Mouse (Mus musculus): ENCODE data around the gene Ankrd65.

Ankrd65 gene

GRCm38 (mm10) chr4:155811929-155812664 lies 21.9 kb downstream of the Ankrd65 start, which contains the start of gene Ccnl2:
TSS of gene Ccnl2 (plus strand) at chr4:155812489.
- in situ Hi-C loops (cut with MboI, MseI) = no loop called here

DNA sequence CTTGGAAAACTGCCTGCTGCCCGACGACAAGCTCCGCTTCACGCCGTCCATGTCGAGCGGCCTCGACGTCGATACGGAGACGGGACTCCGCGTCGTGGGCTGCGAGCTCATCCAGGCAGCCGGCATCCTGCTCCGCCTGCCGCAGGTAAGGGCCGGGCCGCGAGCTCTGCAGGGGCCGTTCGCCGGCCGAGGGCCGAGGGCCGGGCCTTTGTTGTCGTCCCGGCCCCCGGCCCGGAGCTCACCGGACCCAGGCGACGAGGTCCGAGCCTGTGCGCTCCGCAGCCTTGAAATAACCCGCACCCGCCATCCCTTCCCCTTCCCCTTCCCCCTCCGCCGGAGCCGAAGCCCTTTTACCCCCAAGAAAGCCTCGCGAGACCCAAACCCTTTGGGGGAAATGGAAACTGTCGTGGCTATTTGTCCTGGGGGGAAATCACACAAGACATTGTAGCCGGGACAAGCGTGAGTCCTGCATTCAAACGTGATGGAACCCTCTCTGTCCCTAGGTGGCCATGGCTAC lies 22.5 kb downstream of the Ankrd65 start:
- in situ Hi-C loops (cut with MboI, MseI) = no loop called here

DNA sequence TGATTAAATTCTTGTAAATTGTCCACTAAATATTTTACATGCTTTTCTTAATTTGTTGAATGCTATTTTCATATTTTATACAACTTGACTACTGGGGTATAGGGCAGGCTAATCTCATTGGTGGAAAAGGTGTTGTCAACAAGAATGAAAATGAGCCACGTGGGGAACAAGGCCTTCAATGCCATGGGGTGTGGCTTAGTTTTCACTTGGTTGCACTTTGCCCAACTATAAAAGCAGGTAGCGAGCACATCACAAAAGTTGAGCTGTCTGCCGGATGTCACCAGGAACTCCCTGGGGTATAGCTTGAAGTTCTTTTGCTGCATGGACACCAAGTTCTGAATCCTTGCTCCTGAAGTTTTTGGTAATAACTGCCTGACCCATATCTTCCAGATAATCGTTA lies 27.3 kb downstream of the Ankrd65 start:
- in situ Hi-C loops (cut with MboI, MseI) = no loop called here

- in situ Hi-C loops (cut with MboI, MseI) = no loop called here
Observed at GRCm38 (mm10) chr4:155821025-155821424, 30.8 kb downstream of the Ankrd65 start.

DNA sequence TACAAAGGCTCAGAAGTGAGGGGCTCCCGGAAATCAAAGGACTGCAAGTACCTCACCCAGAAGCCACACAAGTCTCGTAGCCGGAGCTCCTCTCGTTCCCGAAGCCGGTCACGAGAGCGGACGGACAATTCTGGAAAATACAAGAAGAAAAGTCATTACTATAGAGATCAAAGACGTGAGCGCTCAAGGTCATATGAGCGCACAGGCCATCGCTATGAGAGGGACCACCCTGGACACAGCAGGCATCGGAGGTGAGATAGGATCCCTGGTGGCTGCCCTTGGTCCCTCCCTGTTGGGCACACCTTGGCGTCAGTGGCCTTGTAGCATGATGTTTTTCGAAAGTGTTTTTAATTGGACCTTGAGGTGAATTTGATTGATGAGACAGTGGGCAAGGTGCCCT lies 33.2 kb downstream of the Ankrd65 start:
- in situ Hi-C loops (cut with MboI, MseI) = no loop called here

DNA sequence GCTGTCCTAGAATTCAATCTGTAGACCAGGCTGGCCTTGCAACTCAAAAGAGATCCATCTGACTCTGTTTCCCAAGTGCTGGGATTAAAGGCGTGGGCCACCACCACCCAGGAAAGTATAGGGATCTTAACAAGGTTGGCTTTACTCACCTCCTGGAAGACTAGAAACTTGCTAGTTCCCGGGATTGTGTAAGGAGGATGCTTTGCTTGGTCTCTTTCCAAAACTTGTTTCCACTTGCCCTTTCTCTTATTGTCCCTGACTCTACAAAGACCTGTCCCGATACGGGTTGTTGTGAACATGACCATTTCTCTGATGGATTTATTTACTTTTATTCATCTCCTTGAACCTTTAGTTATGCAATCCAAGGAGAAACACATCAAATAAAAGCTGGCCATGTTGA lies 39.6 kb downstream of the Ankrd65 start:
- in situ Hi-C loops (cut with MboI, MseI) = no loop called here

- in situ Hi-C loops (cut with MboI, MseI) = no loop called here
Observed at GRCm38 (mm10) chr4:155830596-155830995, 40.4 kb downstream of the Ankrd65 start.

DNA sequence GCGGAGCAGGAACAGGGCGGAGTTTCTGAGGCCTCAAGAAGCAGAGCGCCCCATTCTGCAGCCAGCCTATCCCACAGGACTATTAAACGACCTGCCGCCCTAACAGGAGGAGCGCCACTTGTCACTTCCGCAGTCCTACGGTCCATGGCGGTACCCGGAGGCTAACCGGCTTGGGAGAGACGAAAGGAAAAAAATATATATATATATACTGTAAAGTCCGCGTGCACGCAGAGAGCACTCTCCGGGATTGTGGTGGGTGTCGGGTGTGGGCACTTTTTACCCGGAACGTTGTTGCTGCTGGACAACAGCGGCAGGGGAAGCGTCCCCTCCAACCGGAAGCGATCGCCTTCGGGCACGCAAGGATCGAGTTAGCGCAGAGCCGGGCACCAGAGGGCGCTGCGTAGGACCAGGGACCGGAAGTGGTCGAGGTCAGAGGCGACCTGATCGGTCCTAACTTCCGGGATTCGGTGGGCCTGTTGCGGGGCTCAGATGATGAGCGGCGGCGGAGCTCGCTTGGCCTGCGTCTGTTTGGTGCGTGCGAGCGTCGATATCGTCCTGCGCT lies 41.0 kb downstream of the Ankrd65 start, which contains the start of gene Aurkaip1:
Gene Aurkaip1, plus strand, starts transcription at position 68 of the 562 bp plus-strand sequence.
- in situ Hi-C loops (cut with MboI, MseI) = no loop called here

GRCm38 (mm10) chr4:155831831-155832230 lies 41.6 kb downstream of the Ankrd65 start:
- in situ Hi-C loops (cut with MboI, MseI) = no loop called here

DNA sequence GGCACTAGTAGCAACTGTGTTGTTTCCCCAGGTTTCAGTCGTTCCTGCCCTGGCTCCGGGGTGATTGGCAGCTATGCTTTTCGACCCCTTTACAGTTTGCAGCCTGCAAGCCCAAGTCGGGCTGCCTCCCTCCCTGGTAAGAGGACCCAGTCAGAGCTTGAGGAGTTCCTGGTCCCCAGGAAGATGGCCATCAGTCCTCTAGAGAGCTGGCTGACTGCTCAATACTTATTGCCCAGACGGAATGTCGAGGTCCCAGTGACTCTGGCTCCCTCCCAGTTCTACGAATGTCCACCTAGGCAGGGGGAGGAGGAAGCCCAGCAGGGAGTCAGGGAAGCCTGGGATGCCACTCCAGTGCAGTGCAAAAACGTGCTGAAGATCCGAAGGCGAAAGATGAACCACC lies 42.1 kb downstream of the Ankrd65 start:
- in situ Hi-C loops (cut with MboI, MseI) = no loop called here

DNA sequence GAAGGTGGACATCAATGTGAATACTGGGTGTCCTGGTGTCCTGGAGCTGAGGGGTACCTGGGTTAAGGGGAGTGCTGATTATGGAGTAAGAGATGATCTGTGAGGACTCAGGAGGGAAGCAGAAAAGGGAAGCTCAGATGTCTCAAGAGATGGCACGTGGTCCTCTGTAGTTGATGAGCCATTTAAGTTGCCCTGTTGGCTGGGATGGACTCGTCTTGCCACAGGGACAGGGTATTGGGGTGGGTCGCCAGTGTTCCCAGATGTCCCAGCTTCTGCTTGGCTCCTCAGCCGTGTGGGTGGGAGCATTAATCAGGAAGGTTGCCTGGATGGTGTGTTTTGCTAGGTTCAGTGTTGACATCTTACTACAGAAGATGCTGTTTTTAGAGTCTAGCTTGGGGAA lies 43.0 kb downstream of the Ankrd65 start:
- in situ Hi-C loops (cut with MboI, MseI) = no loop called here

DNA sequence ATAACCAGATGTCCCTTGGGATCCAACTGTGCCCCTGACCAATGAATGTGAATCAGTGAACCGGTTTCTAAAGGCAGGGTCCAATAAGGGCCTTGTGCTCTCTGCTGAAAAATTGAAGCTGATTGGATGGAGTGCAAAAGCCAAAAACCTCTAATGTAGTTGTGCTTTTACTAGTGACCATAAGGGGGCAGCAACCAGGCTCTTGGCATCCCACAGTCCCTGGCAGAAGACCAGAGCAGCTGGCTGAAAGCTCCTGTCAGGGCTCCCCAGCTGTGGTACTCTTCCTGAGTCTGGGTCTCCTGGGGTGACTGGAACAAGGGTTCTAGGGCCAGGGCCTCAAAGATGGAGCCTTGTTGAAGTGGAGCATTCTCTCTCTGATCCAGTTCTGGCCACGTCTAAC lies 43.6 kb downstream of the Ankrd65 start:
- in situ Hi-C loops (cut with MboI, MseI) = no loop called here

DNA sequence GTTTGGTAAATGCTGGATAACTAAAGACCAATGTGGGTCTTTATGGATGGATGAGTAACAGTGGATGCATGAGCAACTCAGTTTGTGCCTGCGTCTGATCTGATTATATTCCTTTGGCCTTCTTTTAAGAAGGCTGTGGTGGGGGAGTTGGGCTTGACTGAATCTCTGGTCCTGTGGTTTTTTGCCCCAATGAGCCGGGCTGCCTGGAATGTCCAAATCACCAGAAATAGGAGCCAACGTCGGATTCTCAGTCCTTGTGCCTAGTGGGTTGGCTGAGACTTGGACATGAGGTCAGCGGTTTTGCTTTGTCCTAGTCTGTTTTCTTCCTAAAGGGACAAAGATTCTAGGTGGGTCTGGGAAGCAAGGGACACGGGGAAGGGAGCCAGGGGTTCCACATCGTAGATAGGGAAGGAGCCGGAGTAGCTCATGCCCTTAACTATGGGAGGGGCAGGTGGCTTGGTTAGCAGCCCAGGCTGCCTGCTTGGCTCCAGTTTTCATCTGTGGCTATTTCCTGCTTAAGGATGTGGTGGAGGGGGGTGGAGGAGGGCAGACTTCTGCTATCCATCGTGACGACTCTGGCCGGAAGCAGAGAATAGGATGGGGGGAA lies 47.3 kb downstream of the Ankrd65 start:
- in situ Hi-C loops (cut with MboI, MseI) = no loop called here

DNA sequence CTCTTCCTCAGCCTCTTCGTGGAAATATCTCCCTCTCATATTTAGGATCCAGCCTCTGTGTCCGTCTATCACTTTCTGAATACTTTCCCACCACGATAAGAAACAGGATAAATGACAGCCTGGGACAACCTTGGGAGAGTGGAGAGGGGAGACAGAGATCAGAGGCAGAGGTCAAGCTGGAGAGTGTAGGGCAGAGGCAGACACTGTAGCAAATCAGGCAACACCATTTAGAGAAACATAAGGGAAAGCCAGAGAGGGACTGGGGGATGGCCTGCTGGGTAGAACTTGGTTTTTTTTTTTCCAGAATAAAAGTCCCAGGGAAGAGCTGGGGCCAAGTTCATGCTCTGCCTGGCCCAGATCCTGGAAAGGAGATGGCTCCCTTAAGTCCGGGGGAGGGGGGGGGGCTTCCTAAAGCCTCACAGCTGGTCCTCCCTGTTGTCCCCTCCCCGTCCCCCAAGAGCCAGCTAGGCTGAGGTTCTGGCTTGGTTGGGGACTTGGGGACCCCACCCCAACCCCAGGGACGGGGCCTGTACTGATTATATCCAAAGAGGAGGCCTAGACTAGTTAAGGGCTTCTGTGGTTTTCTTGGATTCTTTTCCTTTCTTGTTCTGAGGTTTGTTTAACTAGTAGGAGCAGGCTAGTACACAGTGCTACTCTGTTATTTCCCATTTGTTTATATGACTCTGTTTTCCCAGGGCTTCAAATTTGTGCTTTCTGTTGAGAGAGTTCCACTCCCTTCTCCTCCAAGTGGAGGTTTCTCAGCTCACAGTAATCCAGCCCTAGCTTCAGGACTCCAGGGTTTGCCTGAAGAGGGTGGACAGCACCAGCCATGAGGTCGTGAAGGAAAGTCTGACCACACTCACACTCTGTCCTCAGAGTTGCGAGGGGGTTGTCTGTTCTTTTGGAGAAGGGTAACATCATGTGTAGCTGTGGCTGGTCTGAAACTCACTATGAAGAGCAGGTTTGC lies 48.2 kb downstream of the Ankrd65 start:
- in situ Hi-C loops (cut with MboI, MseI) = no loop called here

DNA sequence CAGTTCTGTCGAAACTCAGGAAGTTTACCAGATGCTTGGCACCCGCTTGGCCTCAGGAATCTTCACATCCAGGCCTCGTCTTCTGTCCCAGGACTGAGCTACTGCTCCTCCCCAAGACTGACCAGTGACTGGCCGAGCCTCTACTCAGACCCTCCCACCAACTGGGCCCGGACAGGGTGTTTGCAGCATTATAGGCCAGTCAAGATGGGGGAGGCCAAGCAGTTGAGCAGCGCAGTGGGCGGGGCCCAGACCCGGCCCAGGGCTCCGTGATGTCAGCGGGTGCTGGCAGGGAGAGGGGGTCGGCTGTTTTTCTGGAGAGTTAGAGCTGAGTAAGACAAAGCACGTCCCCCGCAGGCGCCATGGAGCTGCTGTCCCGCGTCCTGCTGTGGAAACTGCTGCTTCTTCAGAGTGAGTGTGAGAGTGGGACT lies 49.3 kb downstream of the Ankrd65 start, which contains the start of gene Mxra8:
Gene Mxra8, plus strand, starts transcription at position 198 of the 428 bp plus-strand sequence.
- in situ Hi-C loops (cut with MboI, MseI) = no loop called here

DNA sequence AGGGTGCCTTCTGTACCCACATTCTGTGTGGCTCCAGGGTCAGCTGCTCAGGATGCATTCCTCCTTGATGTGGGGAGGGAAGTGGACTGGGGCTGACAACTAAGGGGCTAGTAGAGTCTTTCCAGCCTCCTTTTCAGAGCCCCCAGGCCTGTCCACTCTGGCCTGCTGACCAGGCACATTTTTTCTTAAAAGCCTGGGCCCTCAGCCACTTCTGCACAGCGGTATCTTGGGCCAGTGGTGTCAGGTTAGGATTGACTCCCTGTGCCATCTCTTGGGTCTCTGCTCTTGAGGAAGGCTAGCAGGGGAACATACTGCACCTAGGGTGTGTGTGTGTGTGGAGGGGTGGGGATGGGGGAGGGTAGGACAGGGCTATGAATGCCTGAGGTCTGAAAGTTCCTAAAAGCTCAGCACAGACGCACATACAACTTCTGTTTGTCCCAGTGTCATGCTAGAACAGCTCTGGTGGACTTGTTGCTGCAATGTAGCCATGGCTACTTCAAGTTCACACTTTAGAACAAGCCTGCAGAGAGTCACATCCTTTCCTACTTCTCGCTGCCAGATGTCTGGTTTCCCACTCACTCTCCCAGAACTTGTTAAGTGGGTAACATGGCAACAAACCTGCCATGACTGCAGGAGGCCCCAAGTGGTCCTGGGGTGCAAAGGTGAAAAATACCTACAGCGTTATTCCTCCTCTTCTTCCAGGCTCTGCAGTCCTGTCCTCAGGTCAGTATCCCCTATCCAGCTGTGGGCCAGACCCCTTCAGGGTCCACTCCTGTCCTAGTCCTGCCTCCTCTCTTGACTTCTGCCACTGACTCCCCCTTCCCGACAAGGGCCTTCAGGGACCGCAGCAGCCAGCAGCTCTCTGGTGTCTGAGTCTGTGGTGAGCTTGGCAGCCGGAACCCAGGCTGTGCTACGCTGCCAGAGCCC lies 50.1 kb downstream of the Ankrd65 start:
- in situ Hi-C loops (cut with MboI, MseI) = no loop called here

DNA sequence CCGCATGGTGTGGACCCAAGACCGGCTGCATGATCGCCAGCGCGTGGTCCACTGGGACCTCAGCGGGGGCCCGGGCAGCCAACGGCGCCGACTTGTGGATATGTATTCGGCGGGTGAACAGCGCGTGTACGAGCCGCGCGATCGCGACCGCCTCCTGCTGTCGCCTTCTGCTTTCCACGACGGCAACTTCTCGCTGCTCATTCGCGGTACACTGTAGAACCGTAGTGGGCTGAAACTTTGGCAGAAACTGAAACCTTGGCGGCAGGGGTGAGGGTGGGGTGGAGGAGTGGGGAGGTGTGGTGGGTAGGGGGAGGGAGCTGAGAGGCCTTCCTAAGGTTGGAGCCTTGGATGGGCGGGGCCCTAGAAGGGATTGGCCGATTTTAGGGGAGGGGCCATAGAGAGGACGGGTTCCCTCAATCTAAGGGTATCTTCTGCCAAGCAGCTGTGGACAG lies 50.8 kb downstream of the Ankrd65 start:
- in situ Hi-C loops (cut with MboI, MseI) = no loop called here

DNA sequence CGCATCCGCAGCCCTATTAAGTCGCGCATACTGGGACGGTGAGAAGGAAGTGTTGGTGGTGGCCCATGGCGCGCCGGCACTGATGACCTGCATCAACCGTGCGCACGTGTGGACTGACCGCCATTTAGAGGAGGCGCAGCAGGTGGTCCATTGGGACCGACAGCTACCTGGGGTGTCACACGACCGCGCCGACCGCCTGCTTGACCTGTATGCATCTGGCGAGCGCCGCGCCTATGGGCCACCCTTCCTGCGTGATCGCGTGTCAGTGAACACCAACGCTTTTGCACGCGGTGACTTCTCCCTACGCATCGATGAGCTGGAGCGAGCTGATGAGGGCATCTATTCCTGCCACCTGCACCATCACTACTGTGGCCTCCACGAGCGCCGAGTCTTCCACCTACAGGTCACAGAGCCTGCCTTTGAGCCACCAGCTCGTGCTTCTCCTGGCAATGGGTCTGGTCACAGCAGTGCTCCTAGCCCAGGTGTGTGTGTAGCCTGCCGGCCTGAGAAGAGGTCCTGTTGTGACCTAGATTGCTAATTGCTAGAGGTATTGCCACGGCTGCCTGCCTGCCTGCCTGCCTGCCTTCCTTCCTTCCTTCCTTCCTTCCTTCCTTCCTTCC lies 51.5 kb downstream of the Ankrd65 start:
- in situ Hi-C loops (cut with MboI, MseI) = no loop called here

DNA sequence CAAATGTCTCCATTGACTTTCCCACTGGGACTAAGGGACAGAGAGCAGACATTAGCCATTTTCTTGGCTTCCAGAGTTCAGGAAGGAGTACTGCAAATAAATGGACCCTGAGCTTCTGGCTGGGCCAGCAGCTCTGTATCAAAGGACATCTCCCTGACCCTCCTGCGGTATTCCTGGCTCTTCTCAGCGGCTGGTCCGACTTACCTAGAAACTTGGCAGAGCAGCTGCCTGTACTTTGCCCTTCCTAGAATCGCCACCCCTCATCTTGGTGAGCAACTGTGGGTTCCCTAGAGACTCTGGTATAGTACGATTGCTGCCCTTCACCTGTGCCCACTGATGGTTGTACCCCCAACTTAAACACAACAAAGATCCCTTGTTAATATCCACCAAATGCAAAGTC lies 53.0 kb downstream of the Ankrd65 start:
- in situ Hi-C loops (cut with MboI, MseI) = no loop called here
